Comparison of ENCODE assay signal across 14 mouse cellular contexts in genomic region chr2:118806860-118807259, GRCm38 (mm10). TPM values are rescaled to one million over a fixed set of nuclear protein-coding genes. Genes with fewer than 3 reads are reported as not detected.
DNase-seq lines count a peak whose midpoint lies in the region; ATAC-seq lines count a peak whose summit lies in the region.
"Had no signal": no experiment of that assay in that cellular context is flagged by ENCODE, and none has a peak within 500 bp of the region (broad histone marks: within the 10 kb centered on the region; RNA-seq: fewer than 3 reads in every experiment).

No protein-coding gene starts in this region.

- no peaks in the 10 kb centered on the region for H3K36me3 ChIP-seq in limb, embryonic 13.5 days
- H3K36me3 ChIP-seq in limb, embryonic 10.5 days = no peaks in the 10 kb centered on the region
- H3K36me3 ChIP-seq in midbrain, embryonic 10.5 days = no peaks in the 10 kb centered on the region
- H3K36me3 ChIP-seq in midbrain, embryonic 11.5 days (ENCODE audit: control insufficient read depth, insufficient read depth, low read length) = no peaks in the 10 kb centered on the region

- no peak for ATAC-seq in limb, embryonic 13.5 days (ENCODE audit: low FRiP score, low read depth)
- ATAC-seq in midbrain, embryonic 11.5 days (ENCODE audit: low FRiP score) = no peak
- ATAC-seq: hindbrain, embryonic 16.5 days had no signal

- H3K27ac ChIP-seq in limb, embryonic 13.5 days = no peak overlapping the region
- no peak overlapping the region for H3K27ac ChIP-seq in limb, embryonic 10.5 days
- no peak overlapping the region for H3K27ac ChIP-seq in midbrain, embryonic 10.5 days (replicated peaks)
- no peak overlapping the region for H3K27ac ChIP-seq in midbrain, embryonic 11.5 days (ENCODE audit: low read depth, low read length)

- no peak for DNase-seq in limb, embryonic 10.5 days (ENCODE audit: low spot score)
- peak; percentile 77 for DNase-seq in cerebellum, adult 9-11 months
- peak; percentile 79 for DNase-seq in gastrocnemius, postnatal 25 days
- peak; percentile 15 for DNase-seq in lung, postnatal 25 days (ENCODE audit: low spot score)
- no peak for DNase-seq in ovary, postnatal 10 days (ENCODE audit: low spot score)
- no peak for DNase-seq in midbrain, embryonic 10.5 days (ENCODE audit: low spot score)
- no peak for DNase-seq in midbrain, embryonic 11.5 days (ENCODE audit: low spot score, missing footprints)
- DNase-seq: kidney, postnatal 4 days; thymus, postnatal 14 days had no signal

- no peak overlapping the region for H3K4me3 ChIP-seq in limb, embryonic 13.5 days
- H3K4me3 ChIP-seq in limb, embryonic 10.5 days = no peak overlapping the region
- H3K4me3 ChIP-seq in midbrain, embryonic 10.5 days = no peak overlapping the region
- H3K4me3 ChIP-seq in midbrain, embryonic 11.5 days (ENCODE audit: low read depth, low read length) = no peak overlapping the region

- no peak overlapping the region for H3K4me2 ChIP-seq in limb, embryonic 13.5 days (replicated peaks)
- no peak overlapping the region for H3K4me2 ChIP-seq in midbrain, embryonic 11.5 days

- WGBS in limb, embryonic 13.5 days = 64% methylated on average over 4 of the region's 4 CpGs
- 74% methylated on average over 4 of the region's 4 CpGs for WGBS in limb, embryonic 10.5 days
- WGBS in midbrain, embryonic 10.5 days = 75% methylated on average over 4 of the region's 4 CpGs
- 74% methylated on average over 4 of the region's 4 CpGs for WGBS in midbrain, embryonic 11.5 days

- H3K9me3 ChIP-seq in limb, embryonic 13.5 days = no peaks in the 10 kb centered on the region
- H3K9me3 ChIP-seq in limb, embryonic 10.5 days (replicated peaks) = no peaks in the 10 kb centered on the region
- H3K9me3 ChIP-seq in midbrain, embryonic 10.5 days (replicated peaks) = no peaks in the 10 kb centered on the region
- H3K9me3 ChIP-seq in midbrain, embryonic 11.5 days (ENCODE audit: control insufficient read depth, low read length) = no peaks in the 10 kb centered on the region

- H3K27me3 ChIP-seq in limb, embryonic 13.5 days = 0 out of 2 replicates have a peak, but pooled peaks cover 9% of the 10 kb centered on the region
- 0 out of 2 replicates have a peak, but pooled peaks cover 4% of the 10 kb centered on the region for H3K27me3 ChIP-seq in limb, embryonic 10.5 days (ENCODE audit: low read depth, poor library complexity, severe bottlenecking)
- H3K27me3 ChIP-seq in midbrain, embryonic 10.5 days (ENCODE audit: low read depth, poor library complexity, severe bottlenecking) = no peaks in the 10 kb centered on the region
- H3K27me3 ChIP-seq in midbrain, embryonic 11.5 days (ENCODE audit: control insufficient read depth, insufficient read depth, low read length) = no peaks in the 10 kb centered on the region

- no peaks in the 10 kb centered on the region for H3K4me1 ChIP-seq in limb, embryonic 13.5 days
- H3K4me1 ChIP-seq in limb, embryonic 10.5 days = peaks cover 4% of the 10 kb centered on the region
- H3K4me1 ChIP-seq in midbrain, embryonic 10.5 days = no peaks in the 10 kb centered on the region
- no peaks in the 10 kb centered on the region for H3K4me1 ChIP-seq in midbrain, embryonic 11.5 days (ENCODE audit: control insufficient read depth, insufficient read depth, low read length)

- 0 out of 2 replicates have a peak overlapping the region, but pooled peaks have one; percentile 4 for H3K9ac ChIP-seq in limb, embryonic 13.5 days
- no peak overlapping the region for H3K9ac ChIP-seq in midbrain, embryonic 11.5 days (ENCODE audit: low read length)

RNA-seq across cellular contexts. Expression of gene Knstrn, which starts 6.9 kb away (rescaled TPM):
- polyA plus RNA-seq in limb, embryonic 13.5 days (2015; fragmentation: Nextera tagmentation; extraction: Ambion mirVana) = 106 and 107 TPM in 2 replicates
- 150 and 157 TPM in 2 replicates for polyA plus RNA-seq in limb, embryonic 10.5 days (2016; fragmentation: Nextera tagmentation; extraction: Ambion mirVana)
- 1 to 10 TPM in 1 of 2 experiments, under 1 TPM in 1; 0.92 to 1.3 TPM for total RNA-seq in gastrocnemius, postnatal 25 days (2021)
- polyA plus RNA-seq in midbrain, embryonic 10.5 days (2016; fragmentation: Nextera tagmentation; extraction: Ambion mirVana) = 181 and 184 TPM in 2 replicates
- 201 and 203 TPM in 2 replicates for polyA plus RNA-seq in midbrain, embryonic 11.5 days (2014; fragmentation: Nextera tagmentation; extraction: Ambion mirVana)

RNA-seq across cellular contexts. Expression of gene Disp2, which starts 27.3 kb away (rescaled TPM):
- 0.13 and 0.22 TPM in 2 replicates for polyA plus RNA-seq in limb, embryonic 13.5 days (2015; fragmentation: Nextera tagmentation; extraction: Ambion mirVana)
- 0.04 and 0.11 TPM in 2 replicates for polyA plus RNA-seq in limb, embryonic 10.5 days (2016; fragmentation: Nextera tagmentation; extraction: Ambion mirVana)
- not detected for total RNA-seq in gastrocnemius, postnatal 25 days (2021)
- 3.1 and 7.5 TPM in 2 replicates for polyA plus RNA-seq in midbrain, embryonic 10.5 days (2016; fragmentation: Nextera tagmentation; extraction: Ambion mirVana)
- polyA plus RNA-seq in midbrain, embryonic 11.5 days (2014; fragmentation: Nextera tagmentation; extraction: Ambion mirVana) = 7.8 and 8.0 TPM in 2 replicates

RNA-seq across cellular contexts. Expression of gene Phgr1, which starts 34.3 kb away (rescaled TPM):
- not detected in 2 replicates for polyA plus RNA-seq in limb, embryonic 13.5 days (2015; fragmentation: Nextera tagmentation; extraction: Ambion mirVana)
- polyA plus RNA-seq in limb, embryonic 10.5 days (2016; fragmentation: Nextera tagmentation; extraction: Ambion mirVana) = not detected in 2 replicates
- not detected for total RNA-seq in gastrocnemius, postnatal 25 days (2021)
- not detected in 2 replicates for polyA plus RNA-seq in midbrain, embryonic 10.5 days (2016; fragmentation: Nextera tagmentation; extraction: Ambion mirVana)
- not detected in 2 replicates for polyA plus RNA-seq in midbrain, embryonic 11.5 days (2014; fragmentation: Nextera tagmentation; extraction: Ambion mirVana)
- total RNA-seq: left cerebral cortex, postnatal 10 days; megakaryocyte, adult 5-6 weeks had no signal
- polyA plus RNA-seq: hindbrain, embryonic 16.5 days; neural tube, embryonic 14.5 days had no signal

RNA-seq across cellular contexts. Expression of gene Ccdc9b, which starts 44.4 kb away (rescaled TPM):
- 0.78 and 0.85 TPM in 2 replicates for polyA plus RNA-seq in limb, embryonic 13.5 days (2015; fragmentation: Nextera tagmentation; extraction: Ambion mirVana)
- 0.05 and 0.08 TPM in 2 replicates for polyA plus RNA-seq in limb, embryonic 10.5 days (2016; fragmentation: Nextera tagmentation; extraction: Ambion mirVana)
- 10 to 100 TPM; 11.8 to 13.0 TPM for total RNA-seq in gastrocnemius, postnatal 25 days (2021)
- polyA plus RNA-seq in midbrain, embryonic 10.5 days (2016; fragmentation: Nextera tagmentation; extraction: Ambion mirVana) = 0.42 and 1.1 TPM in 2 replicates
- polyA plus RNA-seq in midbrain, embryonic 11.5 days (2014; fragmentation: Nextera tagmentation; extraction: Ambion mirVana) = 0.86 and 0.92 TPM in 2 replicates

RNA-seq across cellular contexts. Expression of gene Ivd, which starts 54.9 kb away (rescaled TPM):
- 82.6 and 95.3 TPM in 2 replicates for polyA plus RNA-seq in limb, embryonic 13.5 days (2015; fragmentation: Nextera tagmentation; extraction: Ambion mirVana)
- polyA plus RNA-seq in limb, embryonic 10.5 days (2016; fragmentation: Nextera tagmentation; extraction: Ambion mirVana) = 86.6 and 90.6 TPM in 2 replicates
- 100 to 1,000 TPM; 121 to 136 TPM for total RNA-seq in gastrocnemius, postnatal 25 days (2021)
- polyA plus RNA-seq in midbrain, embryonic 10.5 days (2016; fragmentation: Nextera tagmentation; extraction: Ambion mirVana) = 63.3 and 67.3 TPM in 2 replicates
- 40.5 and 44.4 TPM in 2 replicates for polyA plus RNA-seq in midbrain, embryonic 11.5 days (2014; fragmentation: Nextera tagmentation; extraction: Ambion mirVana)

Comparison
In these comparisons a context has a peak if more than half of its experiments do, and no peak if none do; other contexts are left out.
1. DNase-seq: peak in cerebellum, adult 9-11 months (single experiment), gastrocnemius, postnatal 25 days (single experiment) and lung, postnatal 25 days (single experiment); none in limb, embryonic 10.5 days (single experiment), ovary, postnatal 10 days (single experiment), midbrain, embryonic 10.5 days (single experiment) and midbrain, embryonic 11.5 days (single experiment).